Mouse (Mus musculus): ENCODE data around the gene Gm14408.
"Not testable (repeated sequence)": the region's sequence is repeated elsewhere in the genome, so short reads cannot be mapped to it uniquely, and the experiment has no call there.

Gene Gm14408

DNA sequence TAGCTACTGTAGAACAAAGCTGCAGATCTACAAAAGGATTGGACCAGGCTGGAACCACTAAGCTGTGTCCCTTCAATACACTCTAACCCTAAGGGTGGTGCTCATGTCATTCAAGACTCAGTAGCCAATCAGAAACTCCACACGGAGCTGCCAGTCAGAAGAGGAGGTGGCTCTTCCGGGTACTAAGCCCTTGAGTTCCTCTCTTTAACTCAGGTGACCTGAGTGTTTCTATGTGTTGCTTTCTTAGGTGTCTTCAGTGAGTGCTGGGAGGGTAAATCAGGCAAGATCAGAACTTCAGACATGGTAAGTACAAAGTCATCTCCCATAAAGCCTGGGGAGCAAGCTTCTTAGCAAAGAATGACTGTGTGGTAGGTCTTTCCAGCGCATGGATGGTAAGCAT lies at the start of gene Gm14408:
Gene Gm14408, plus strand, starts transcription at position 301 of the 400 bp plus-strand sequence.
- DNase-seq: not testable (repeated sequence)

GRCm38 (mm10) chr2:176798312-176798711 lies 32.6 kb upstream of the Gm14408 start, which contains the start of gene Gm14295:
Gene Gm14295, plus strand, starts transcription at chr2:176798612.
- DNase-seq: not testable (repeated sequence)

DNA sequence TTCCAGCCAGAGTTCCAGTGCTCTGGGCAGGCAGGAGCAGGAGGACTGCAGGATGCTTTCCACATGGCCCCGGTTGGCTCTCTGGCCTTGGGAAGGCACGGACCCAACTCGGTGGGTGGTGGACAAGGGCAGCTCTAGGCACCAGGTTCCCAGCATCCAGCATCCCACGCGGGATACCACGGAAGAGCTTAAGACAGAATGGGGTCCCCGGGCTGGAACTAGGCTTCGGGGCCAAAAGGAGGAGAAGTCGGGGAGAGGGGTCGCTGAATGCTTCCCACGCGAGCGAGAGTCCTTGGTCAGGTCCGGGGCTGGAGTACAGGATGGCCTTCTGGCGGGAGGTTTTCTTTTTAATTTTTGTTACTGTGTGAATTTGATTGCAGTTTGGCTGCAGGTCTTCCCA lies 32.2 kb upstream of the Gm14408 start:
- not testable (repeated sequence) for DNase-seq

Data from layer of hippocampus, adult 9-11 months (tissue).